Mouse (Mus musculus) C2C12 (cell line): ENCODE results near the gene Pard3.

Experiments used
- CTCF ChIP-seq: IDR thresholded peaks from one replicate; pipeline ENCODE4 v1.5.1; 2011; ENCODE audit not compliant: control insufficient read depth, insufficient read depth, insufficient read length
- FOSL1 ChIP-seq: IDR thresholded peaks from one replicate; pipeline ENCODE4 v1.8.0; 2011; ENCODE audit warnings: mild to moderate bottlenecking, low read length; ENCODE audit not compliant: poor library complexity, insufficient read depth, severe bottlenecking
- MAX ChIP-seq: IDR thresholded peaks from one replicate; pipeline ENCODE4 v1.6.1; 2011; ENCODE audit warnings: mild to moderate bottlenecking, control low read depth
- MYOD1 ChIP-seq: IDR thresholded peaks from one replicate; pipeline ENCODE4 v1.6.1; 2011; ENCODE audit warnings: low read depth; ENCODE audit not compliant: control insufficient read depth, insufficient read length
- USF1 ChIP-seq: IDR thresholded peaks from one replicate; pipeline ENCODE4 v1.6.1; 2011; ENCODE audit warnings: low read depth, mild to moderate bottlenecking, control low read depth, moderate library complexity

GRCm38 (mm10) chr8:127555795-127556194 lies 492.1 kb downstream of the Pard3 start:
- TF ChIP-seq CTCF (no peak), USF1 (no peak), MAX (no peak), FOSL1 (no peak), MYOD1 (no peak)
